Mouse (Mus musculus) stomach, embryonic 14.5 days (tissue): ENCODE data around the gene Dlx2. TPM values are rescaled to one million over a fixed set of nuclear protein-coding genes. Genes with fewer than 3 reads are reported as not detected.

Source experiments
- ATAC-seq: fragments of 200-750 bp; cut with Nextera tagmentation; 2 replicates; pipeline ENCODE4 v1.8.0; 2017; ENCODE audit warnings: low read depth, moderate TSS enrichment; ENCODE audit not compliant: insufficient number of reproducible peaks, insufficient read depth, low FRiP score
- H3K27ac ChIP-seq: fragments of 300-500 bp; sonication (generic); 2 replicates; pipeline ENCODE4 v1.5.1; 2014; ENCODE audit warnings: mild to moderate bottlenecking, low read length, moderate library complexity, mixed read lengths
- H3K27me3 ChIP-seq: fragments of 300-500 bp; sonication (generic); 2 replicates; pipeline ENCODE4 v1.6.1; 2014; ENCODE audit warnings: low read length, control low read depth, mixed read lengths; ENCODE audit not compliant: control insufficient read depth, insufficient read depth
- H3K36me3 ChIP-seq: fragments of 300-500 bp; sonication (generic); 2 replicates; pipeline ENCODE4 v1.6.1; 2014; ENCODE audit warnings: mild to moderate bottlenecking, control low read depth, low read length, moderate library complexity, mixed read lengths; ENCODE audit not compliant: control insufficient read depth, insufficient read depth
- H3K4me1 ChIP-seq: fragments of 300-500 bp; sonication (generic); 2 replicates; pipeline ENCODE4 v1.6.1; 2014; ENCODE audit warnings: low read length, control low read depth, mixed read lengths; ENCODE audit not compliant: control insufficient read depth, insufficient read depth
- H3K4me2 ChIP-seq: fragments of 300-500 bp; sonication (generic); replicated peaks from 2 replicates; pipeline ENCODE4 v1.6.1; 2014; ENCODE audit warnings: low read depth, low read length, control low read depth
- H3K4me3 ChIP-seq: fragments of 300-500 bp; sonication (generic); 2 replicates; pipeline ENCODE4 v1.5.1; 2014; ENCODE audit warnings: low read depth, low read length, control low read depth
- H3K9ac ChIP-seq: fragments of 300-500 bp; sonication (generic); replicated peaks from 2 replicates; pipeline ENCODE4 v1.6.1; 2014; ENCODE audit warnings: low read depth, mild to moderate bottlenecking, control low read depth, low read length, moderate library complexity, mixed read lengths
- H3K9me3 ChIP-seq: fragments of 300-500 bp; sonication (generic); 2 replicates; pipeline ENCODE4 v1.6.1; 2016; ENCODE audit warnings: low read depth, low read length, control low read depth; ENCODE audit not compliant: control insufficient read depth
- WGBS: fragments of 180-500 bp; shearing (Covaris S2); extraction: QIAGEN DNeasy Blood & Tissue Kit; methylation state at CpG from one replicate; pipeline ENCODE4 v1.1.7; 2014; 5-methylcytosine and 5-hydroxymethylcytosine counted together
- polyA plus RNA-seq: library from polyadenylated mRNA; unstranded; fragments of >200 nt; fragmentation: Nextera tagmentation; extraction: Ambion mirVana; gene quantifications from 2 replicates; pipeline ENCODE4 v1.2.1, GENCODE M21; 2014

Gene Dlx2
- polyA plus RNA-seq, 1 experiment from 2014 or later, result 6.4 TPM

DNA sequence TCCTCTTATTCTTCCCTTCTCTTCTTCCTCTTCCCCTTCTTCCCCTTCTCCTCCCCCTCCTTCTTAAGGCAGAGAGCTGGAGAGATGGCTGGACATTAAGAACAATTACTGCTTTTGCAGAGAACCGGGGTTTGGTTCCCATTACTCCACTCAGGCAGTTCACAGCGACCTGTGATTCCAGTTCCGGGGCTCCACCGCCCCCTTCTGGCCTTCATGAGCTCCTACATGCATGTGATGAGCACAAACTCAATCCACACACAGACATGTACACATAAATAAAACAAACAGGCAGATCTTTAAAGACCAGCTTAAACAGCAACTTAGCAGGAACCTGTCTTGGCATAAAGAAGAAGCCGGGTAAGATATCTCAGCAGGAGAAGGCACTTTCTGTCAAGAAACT is 9.5 kb upstream of the Dlx2 start:
- no peak for ATAC-seq
- Histone ChIP-seq H3K27me3 (peaks cover 10% of the 10 kb centered on the region; the same call in 1 of the 2 replicates), H3K9ac (no peak overlapping the region), H3K4me2 (no peak overlapping the region), H3K27ac (no peak overlapping the region), H3K9me3 (no peaks in the 10 kb centered on the region), H3K4me3 (no peak overlapping the region), H3K36me3 (no peaks in the 10 kb centered on the region), H3K4me1 (no peaks in the 10 kb centered on the region)
- 60% methylated on average over 5 of the region's 5 CpGs for WGBS

DNA sequence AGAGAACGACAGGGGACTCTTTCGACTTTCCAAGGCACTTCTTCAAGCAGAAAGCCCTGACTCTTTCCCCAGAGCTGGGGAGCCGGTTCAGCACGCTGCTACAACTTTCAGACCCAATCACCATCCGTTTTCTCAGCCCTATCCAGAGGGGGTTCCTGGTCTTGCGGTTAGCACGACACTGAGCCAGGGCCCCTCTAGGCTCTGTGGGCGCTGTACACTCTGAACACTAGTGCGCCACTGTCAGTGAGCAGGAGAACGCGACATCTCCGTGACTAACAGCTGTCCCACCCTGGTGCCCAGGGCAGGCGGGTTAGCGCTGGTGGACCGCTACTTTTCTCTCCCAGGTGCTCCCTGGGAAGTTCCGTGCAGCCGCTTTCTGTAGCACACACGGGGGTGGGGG is 5.2 kb upstream of the Dlx2 start:
- H3K4me1 ChIP-seq, result no peaks in the 10 kb centered on the region; the same call in 1 of the 2 replicates
- no peaks in the 10 kb centered on the region for H3K9me3 ChIP-seq
- 2% methylated on average over 18 of the region's 18 CpGs for whole genome bisulfite sequencing
- H3K4me2 ChIP-seq, result no peak overlapping the region
- no peak overlapping the region for H3K27ac ChIP-seq
- no peak for ATAC-seq
- no peak overlapping the region for H3K9ac ChIP-seq
- H3K36me3 ChIP-seq, result no peaks in the 10 kb centered on the region
- no peak overlapping the region for H3K4me3 ChIP-seq
- peaks cover 33% of the 10 kb centered on the region for H3K27me3 ChIP-seq

DNA sequence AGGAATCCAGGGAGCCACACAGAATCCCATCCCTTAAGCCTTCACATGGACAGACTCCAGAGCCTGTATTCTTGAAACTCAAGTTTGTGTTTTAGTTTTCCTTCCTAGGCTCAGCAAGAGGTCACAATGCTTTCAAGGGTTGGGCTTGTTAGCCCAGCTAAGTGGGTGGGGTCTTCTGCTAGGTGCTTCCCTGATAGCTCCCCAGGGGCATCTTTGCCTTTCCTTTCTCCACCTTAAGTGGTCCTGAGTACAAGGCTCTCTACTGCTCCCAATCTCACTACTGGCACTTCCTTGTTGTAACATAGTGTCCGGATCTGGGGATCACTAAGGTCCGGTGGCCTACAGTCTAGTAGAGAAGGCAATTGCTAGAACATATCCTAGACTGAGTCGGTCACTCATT is 3.8 kb upstream of the Dlx2 start:
- Histone ChIP-seq H3K9me3 (no peaks in the 10 kb centered on the region), H3K36me3 (no peaks in the 10 kb centered on the region), H3K9ac (no peak overlapping the region), H3K4me1 (peaks cover 10% of the 10 kb centered on the region), H3K4me2 (no peak overlapping the region), H3K27ac (no peak overlapping the region), H3K4me3 (no peak overlapping the region), H3K27me3 (peaks cover 42% of the 10 kb centered on the region)
- WGBS, result 29% methylated on average over 3 of the region's 3 CpGs
- no peak for ATAC-seq

DNA sequence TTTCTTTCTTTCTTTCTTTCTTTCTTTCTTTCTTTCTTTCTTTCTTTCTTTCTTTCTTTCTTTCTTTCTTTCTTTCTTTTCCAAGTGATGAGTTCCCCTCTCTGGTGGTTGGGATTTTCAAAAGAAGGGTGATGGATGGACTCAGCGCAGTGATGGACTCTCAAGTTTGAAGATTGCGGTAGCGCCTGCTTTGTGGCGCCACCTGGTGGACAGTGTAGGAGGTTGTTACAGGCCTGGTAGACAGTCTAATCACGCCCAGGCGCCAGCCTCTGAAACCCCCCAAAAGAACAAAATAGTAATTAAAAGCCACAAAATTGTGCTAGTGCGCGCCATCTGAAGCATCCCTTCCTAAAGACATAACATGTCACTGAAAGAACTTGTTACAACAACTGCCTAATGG is 1.3 kb upstream of the Dlx2 start:
- Histone ChIP-seq H3K27me3 (peaks cover 57% of the 10 kb centered on the region), H3K4me3 (no peak overlapping the region), H3K27ac (no peak overlapping the region), H3K9ac (no peak overlapping the region), H3K36me3 (no peaks in the 10 kb centered on the region), H3K9me3 (no peaks in the 10 kb centered on the region), H3K4me1 (peaks cover 10% of the 10 kb centered on the region), H3K4me2 (no peak overlapping the region)
- 2% methylated on average over 8 of the region's 8 CpGs for WGBS
- ATAC-seq, result no peak

DNA sequence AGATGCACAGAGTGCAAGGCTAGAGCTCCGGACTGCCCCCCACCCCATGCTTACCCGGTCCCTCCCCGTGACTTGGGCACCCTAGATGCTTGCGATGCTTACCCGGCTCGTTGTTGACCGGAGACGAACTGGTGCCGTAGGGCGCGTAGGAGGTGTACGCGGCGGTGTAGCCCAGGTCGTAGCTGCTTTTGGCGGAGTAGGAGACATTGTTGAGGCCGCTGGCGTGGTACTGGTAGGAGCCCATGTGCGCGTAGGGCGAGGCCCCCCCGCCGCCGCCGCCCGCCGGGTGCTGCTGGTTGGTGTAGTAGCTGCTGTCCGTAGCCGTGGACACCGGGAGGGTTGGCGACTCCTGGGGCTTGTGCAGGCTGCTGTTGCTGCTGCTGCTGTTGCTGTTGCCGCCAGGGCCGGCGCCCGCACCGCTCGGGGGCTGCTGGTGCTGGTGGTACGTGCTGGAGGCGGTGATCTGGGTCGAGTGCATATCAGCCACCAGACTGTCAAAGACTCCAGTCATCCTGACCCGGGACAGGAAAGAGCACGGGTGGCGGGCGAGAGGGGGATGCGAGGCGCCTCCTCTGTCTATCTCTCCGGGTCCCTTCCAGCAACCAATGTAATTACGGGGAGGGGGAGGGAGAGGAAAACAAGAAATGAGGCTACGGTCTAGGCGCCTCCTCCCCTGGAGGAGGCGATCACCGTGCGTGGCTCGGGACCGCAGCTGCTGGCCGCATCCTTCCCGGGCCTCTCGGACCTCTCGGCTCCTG is 493 bp downstream of the Dlx2 start:
- Histone ChIP-seq H3K36me3 (no peaks in the 10 kb centered on the region), H3K4me1 (peaks cover 10% of the 10 kb centered on the region), H3K9me3 (no peaks in the 10 kb centered on the region), H3K9ac (0 out of 2 replicates have a peak overlapping the region, but pooled peaks have one; percentile 21), H3K27ac (no peak overlapping the region; the same call in 1 of the 2 replicates), H3K4me3 (peak overlapping the region; percentile 34), H3K27me3 (peaks cover 62% of the 10 kb centered on the region), H3K4me2 (peak overlapping the region; percentile 68)
- peak; percentile 31; the same call in 1 of the 2 replicates for ATAC-seq
- under 1% methylated on average over 58 of the region's 59 CpGs for WGBS

DNA sequence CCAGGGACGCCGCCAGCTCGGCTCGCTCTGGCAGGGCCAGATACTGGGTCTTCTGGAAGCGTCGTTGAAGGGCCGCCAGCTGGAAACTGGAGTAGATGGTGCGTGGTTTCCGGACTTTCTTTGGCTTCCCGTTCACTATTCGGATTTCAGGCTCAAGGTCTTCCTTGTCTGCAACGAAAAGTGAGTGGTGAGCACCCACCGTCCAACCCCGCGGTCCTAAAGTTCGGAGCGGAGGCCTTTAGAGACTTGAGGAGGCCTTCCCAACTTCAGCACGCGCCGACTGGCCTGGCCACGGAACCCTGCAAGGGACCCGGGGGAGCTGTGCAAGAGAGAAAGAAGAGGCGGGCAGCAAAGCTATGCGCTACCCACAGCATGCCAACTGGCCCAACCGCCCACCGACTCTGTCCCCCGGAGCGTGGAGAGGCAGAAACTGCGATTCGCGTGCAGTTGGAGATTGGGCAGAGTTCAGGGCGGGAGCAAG is 1.1 kb downstream of the Dlx2 start:
- WGBS, result under 1% methylated on average over 32 of the region's 32 CpGs
- H3K27ac ChIP-seq, result no peak overlapping the region; the same call in 1 of the 2 replicates
- no peaks in the 10 kb centered on the region for H3K9me3 ChIP-seq
- H3K9ac ChIP-seq, result no peak overlapping the region; the same call in 1 of the 2 replicates
- no peak for ATAC-seq
- H3K36me3 ChIP-seq, result no peaks in the 10 kb centered on the region
- peak overlapping the region; percentile 34 for H3K4me3 ChIP-seq
- peak overlapping the region; percentile 68; the same call in 1 of the 2 replicates for H3K4me2 ChIP-seq
- peaks cover 63% of the 10 kb centered on the region for H3K27me3 ChIP-seq
- H3K4me1 ChIP-seq, result peaks cover 10% of the 10 kb centered on the region

DNA sequence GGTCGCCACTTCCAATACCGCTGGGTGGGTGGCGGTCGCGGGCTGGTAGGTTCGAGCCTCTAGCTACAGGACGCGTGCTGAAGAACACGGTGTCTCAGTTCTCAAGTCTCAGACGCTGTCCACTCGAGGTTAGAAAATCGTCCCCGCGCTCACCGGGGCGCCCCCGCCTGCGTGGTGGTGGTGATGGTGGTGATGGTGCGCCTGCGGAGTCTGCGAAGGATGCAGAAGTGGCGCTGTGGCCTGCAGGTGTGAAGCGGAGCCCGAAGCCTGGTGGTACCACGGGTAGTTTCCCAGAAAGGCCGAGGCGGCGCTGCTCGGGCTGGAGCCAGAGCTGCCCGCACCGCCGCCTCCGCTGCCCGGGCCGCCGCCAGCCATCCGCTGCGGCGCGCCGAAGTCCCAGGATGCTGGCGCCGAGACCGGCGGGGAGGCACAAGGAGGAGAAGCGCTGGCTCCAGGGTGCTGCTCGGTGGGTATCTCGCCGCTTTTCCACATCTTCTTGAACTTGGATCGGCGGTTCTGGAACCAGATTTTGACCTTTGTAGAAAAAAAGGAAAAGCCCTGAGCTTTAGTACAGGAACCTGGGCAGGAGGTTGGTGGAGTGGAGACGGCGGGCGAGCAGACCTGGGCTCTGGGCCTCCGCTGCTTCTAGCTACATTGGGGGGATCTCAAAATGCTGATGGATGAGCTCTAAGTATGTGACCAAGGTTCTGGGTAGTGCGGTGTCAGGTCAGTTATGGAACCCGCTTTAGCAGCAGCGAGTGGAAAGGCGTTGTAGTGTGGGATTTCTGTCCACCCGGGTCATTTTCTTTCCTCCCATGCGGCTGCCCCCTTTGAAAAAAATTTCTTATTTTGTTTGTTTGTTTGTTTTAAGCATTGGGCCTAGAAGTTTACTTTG is 1.9 kb downstream of the Dlx2 start:
- H3K4me2 ChIP-seq, result 0 out of 2 replicates have a peak overlapping the region, but pooled peaks have one; percentile 4
- WGBS, result 1% methylated on average over 61 of the region's 61 CpGs

DNA sequence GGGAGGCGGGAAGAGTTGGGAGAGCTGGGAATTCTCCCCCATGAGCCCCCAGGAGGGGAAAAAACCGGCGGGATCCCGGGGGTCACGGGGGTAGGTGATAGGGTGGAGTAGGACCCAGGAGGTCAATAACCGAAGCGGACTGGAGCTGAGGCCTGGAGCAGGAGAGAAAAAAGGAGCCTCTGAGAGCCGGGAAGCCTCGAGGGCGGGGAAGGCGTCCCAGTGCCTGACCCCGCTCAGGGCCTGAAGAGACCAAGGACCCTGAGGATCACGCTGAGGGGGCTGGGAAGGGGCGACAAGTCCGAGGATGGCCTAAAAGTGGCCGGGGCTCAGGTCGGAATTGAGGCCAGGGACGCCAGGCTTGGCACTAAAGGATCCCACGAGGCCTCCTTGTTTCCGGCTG is 2.6 kb downstream of the Dlx2 start:
- 0 out of 2 replicates have a peak overlapping the region, but pooled peaks have one; percentile 18 for H3K9ac ChIP-seq
- no peak for ATAC-seq
- no peak overlapping the region for H3K27ac ChIP-seq
- H3K4me2 ChIP-seq, result 0 out of 2 replicates have a peak overlapping the region, but pooled peaks have one; percentile 4
- H3K4me3 ChIP-seq, result peak overlapping the region; percentile 34
- peaks cover 64% of the 10 kb centered on the region for H3K27me3 ChIP-seq
- under 1% methylated on average over 20 of the region's 20 CpGs for WGBS
- no peaks in the 10 kb centered on the region for H3K9me3 ChIP-seq
- H3K36me3 ChIP-seq, result no peaks in the 10 kb centered on the region
- H3K4me1 ChIP-seq, result peaks cover 14% of the 10 kb centered on the region

More for the DNA sequence above, 1.9 kb downstream of the Dlx2 start:
- peaks cover 13% of the 10 kb centered on the region for H3K4me1 ChIP-seq
- H3K27me3 ChIP-seq, result peaks cover 64% of the 10 kb centered on the region
- 0 out of 2 replicates have a peak overlapping the region, but pooled peaks have one; percentile 18 for H3K9ac ChIP-seq
- no peaks in the 10 kb centered on the region for H3K36me3 ChIP-seq
- H3K9me3 ChIP-seq, result no peaks in the 10 kb centered on the region
- no peak for ATAC-seq
- peak overlapping the region; percentile 34 for H3K4me3 ChIP-seq
- H3K27ac ChIP-seq, result peak overlapping the region; percentile 39; the same call in 1 of the 2 replicates
